Mouse (Mus musculus): Measurements from ENCODE around the gene Kctd7.

DNA sequence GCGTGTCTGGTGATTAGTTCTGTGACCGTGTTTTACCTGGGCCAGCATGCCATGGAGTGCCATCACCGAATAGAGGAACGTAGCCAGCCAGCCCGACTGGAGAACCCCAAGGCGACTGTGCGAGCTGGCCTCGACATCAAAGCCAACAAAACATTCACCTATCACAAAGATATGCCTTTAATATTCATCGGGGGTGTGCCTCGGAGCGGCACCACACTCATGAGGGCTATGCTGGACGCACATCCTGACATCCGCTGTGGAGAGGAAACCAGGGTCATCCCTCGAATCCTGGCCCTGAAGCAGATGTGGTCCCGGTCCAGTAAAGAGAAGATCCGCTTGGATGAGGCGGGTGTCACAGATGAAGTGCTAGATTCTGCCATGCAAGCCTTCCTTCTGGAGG lies 42.9 kb upstream of the Kctd7 start:
- no peak for TF ChIP-seq USF1 (IDR thresholded peaks at IDR 0.05; ENCODE audit: low read depth)
- TF ChIP-seq E2F4 (IDR thresholded peaks at IDR 0.05; ENCODE audit: insufficient read depth): no peak
- TF ChIP-seq MYOG (IDR thresholded peaks at IDR 0.05; ENCODE audit: control insufficient read depth in 1 of 3, insufficient read depth in 1 of 3, insufficient read length in 2 of 3, low read depth in 2 of 3): no peak
- TF ChIP-seq POLR2AphosphoS2 (IDR thresholded peaks at IDR 0.05; ENCODE audit: insufficient read length, low read depth): no peak
